Mouse (Mus musculus): ENCODE results near the gene Gm2974.
"Not testable (repeated sequence)": the region's sequence is repeated elsewhere in the genome, so short reads cannot be mapped to it uniquely, and the experiment has no call there.

Gene Gm2974

DNA sequence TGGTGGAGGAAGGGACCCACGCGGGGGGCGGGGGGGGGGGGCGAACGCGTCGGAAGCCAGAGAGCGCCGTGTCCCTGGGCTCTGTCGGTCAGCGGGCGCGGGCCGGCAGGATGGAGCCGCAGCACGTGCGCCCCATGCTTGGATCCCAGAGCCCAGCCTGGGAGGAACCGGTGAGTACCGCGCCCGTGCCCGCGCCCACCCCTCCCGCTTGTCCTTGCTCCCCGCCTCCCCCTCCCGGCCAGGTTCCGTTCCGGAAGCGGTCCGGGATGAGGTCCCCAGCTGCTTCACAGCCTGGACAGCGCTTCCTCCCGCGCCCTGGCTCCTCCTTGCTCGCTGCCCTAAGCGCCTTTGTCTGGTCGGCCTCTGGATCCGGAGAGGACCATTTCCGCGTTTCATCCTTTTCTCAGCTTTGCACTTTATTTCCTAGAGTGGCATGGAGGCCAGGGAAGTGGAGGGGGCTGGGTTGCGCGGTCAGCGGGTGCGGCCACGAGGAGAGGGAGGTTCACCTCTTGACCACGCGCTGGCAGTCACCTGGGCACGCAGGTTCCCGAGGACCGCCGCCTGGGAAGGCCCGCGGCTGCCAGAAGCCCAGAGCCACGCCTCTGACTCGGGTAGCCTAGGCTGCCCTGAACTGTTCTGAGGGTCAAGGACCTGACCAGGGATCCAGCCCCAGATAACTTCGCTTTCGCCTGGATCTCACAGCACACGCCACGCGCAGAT is at the start of gene Gm2974:
Gm2974 (plus strand) TSS at position 86 of the 720 bp plus-strand sequence.
- peak; percentile 6 to 40 for DNase-seq

DNA sequence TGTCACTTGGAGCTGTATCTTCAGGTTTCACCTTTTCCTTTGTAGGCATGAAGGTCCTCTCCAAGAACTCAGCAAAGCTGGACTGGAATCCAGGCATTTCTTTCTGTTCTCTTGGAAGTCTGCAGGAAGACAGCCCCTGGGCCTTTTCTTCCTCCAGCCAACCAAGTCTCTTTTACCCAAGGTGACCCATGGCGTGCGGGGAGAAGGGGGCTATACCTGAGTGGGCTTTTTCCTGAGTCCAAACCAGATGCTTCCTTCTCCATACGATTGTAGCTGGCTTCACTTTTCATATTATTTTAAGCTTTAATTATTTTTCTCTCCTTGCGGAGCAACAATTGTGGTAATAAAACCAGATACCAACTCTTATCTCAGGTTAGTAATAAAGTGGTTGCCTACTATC is 40.7 kb upstream of the Gm2974 start:
- DNase-seq = peak in 1 of 2 experiments; percentile 6

DNA sequence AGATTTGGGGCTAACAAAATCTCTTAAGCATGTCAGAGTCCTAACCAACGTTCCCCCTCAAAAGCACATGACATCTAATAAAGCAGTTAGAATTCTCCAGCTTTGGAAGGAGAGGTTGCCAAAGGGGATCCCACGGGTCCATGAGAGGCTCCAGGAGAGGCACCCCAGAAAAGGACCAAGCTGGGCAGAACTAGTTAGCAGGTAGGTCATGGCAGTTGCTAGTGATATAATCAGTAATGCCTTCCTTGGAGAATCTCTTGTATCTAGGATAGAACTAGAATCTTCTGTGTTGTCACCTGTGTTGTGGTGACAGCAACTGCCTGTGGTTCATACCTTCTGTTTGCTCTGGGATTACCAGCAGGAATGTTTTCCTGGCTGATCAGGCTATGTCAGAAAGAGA is 17.6 kb upstream of the Gm2974 start, which contains the start of gene Gm3127:
Gm3127 (plus strand) TSS at position 301 of the 400 bp plus-strand sequence.
- DNase-seq = not testable (repeated sequence)

DNA sequence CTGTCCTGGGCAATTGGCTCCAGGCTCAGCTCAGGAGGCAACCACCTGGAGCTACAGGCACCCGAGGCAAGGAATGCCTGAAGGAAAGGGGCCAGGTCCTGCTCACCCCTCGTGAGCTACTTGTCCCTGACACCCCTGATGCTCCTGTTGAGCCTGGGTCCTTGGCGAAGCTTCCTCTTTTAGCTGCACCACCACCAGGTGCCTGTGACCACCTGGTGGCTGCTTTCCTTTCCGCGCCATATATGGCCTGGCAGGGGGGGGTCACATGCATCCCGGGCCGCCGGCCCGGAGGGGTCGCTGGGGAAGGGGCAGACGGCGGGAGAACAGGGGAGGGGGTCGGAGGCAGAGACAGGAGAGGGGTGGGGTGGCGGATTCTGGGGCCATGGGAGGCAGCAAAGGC is 346 bp upstream of the Gm2974 start:
- peak in 1 of 2 experiments; percentile 2 for DNase-seq

DNA sequence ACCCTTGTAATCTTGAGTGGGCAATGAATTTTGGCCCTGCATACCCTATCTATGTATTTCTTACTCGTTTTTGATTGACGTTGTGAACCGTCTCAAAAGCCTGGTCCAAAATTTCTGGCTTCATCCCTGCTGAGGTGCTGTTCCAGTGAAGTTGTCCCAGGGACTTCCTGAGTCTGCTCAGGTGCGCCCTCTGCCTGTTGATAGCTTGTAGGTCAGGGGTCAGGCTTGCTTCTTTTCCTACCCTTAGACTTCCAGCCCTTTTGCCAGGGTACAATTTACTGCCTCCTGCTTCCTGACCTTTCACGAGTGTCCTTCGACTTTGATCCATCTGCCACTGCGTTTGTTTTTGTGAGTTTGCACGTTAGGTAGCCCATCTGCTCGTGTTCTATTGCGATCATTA is 999 bp downstream of the Gm2974 start:
- DNase-seq = not testable (repeated sequence)

DNA sequence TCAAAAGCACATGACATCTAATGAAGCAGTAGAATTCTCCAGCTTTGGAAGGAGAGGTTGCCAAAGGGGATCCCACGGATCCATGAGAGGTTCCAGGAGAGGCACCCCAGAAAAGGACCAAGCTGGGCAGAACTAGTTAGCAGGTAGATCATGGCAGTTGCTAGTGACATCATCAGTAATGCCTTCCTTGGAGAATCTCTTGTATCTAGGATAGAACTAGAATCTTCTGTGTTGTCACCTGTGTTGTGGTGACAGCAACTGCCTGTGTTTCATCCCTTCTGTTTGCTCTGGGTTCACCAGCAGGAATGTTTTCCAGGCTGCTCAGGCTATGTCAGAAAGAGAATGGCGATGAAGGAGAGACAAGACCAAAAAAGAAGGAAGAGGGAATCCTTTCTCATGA is 67.0 kb downstream of the Gm2974 start, which contains the start of gene Gm3138:
Gm3138 (plus strand) TSS at position 301 of the 400 bp plus-strand sequence.
- not testable (repeated sequence) for DNase-seq

Data from lung, postnatal 4 days (tissue).